Mouse (Mus musculus) bone marrow, adult 2 months (tissue): ENCODE measurements around the gene Adam23.

ENCODE experiments used
- CTCF ChIP-seq: fragments of 200-500 bp; IDR thresholded peaks from 2 replicates; pipeline ENCODE4 v1.5.1; 2011; ENCODE audit warnings: low read length, control low read depth; ENCODE audit not compliant: control insufficient read depth, insufficient read depth
- POLR2A ChIP-seq: fragments of 200-500 bp; IDR thresholded peaks from 2 replicates; pipeline ENCODE4 v1.6.1; 2011; ENCODE audit warnings: low read depth, mild to moderate bottlenecking, control low read depth, low read length, borderline replicate concordance; ENCODE audit not compliant: control insufficient read depth

- no peak for TF ChIP-seq CTCF
- no peak for TF ChIP-seq POLR2A
These were observed 18.8 kb downstream of the Adam23 start for GRCm38 (mm10) chr1:63464441-63464840.
